Mouse (Mus musculus) hindbrain, embryonic 11.5 days (tissue): ENCODE data around the gene Gm34653. TPM values are rescaled to one million over a fixed set of nuclear protein-coding genes. Genes with fewer than 3 reads are reported as not detected.
"Not testable (repeated sequence)": the region's sequence is repeated elsewhere in the genome, so short reads cannot be mapped to it uniquely, and the experiment has no call there.

Experiments
- ATAC-seq: fragments of 200-750 bp; cut with Nextera tagmentation; 2 replicates; pipeline ENCODE4 v1.8.0; 2017; ENCODE audit warnings: mild to moderate bottlenecking, moderate TSS enrichment, moderate library complexity; ENCODE audit not compliant: low FRiP score
- DNase-seq: peaks from one replicate; pipeline ENCODE4 v3.0.0-alpha.2; 2015; ENCODE audit warnings: low spot score
- H3K27ac ChIP-seq: fragments of 300-500 bp; sonication (generic); 2 replicates; pipeline ENCODE4 v1.5.1; 2014; ENCODE audit warnings: mild to moderate bottlenecking, low read depth, low read length
- H3K27me3 ChIP-seq: fragments of 300-500 bp; sonication (generic); 2 replicates; pipeline ENCODE4 v1.6.1; 2014; ENCODE audit warnings: mild to moderate bottlenecking, low read length, moderate library complexity, mixed read lengths; ENCODE audit not compliant: control insufficient read depth, insufficient read depth
- H3K36me3 ChIP-seq: fragments of 300-500 bp; sonication (generic); 2 replicates; pipeline ENCODE4 v1.6.1; 2014; ENCODE audit warnings: mild to moderate bottlenecking, low read length, moderate library complexity, mixed read lengths; ENCODE audit not compliant: control insufficient read depth, insufficient read depth
- H3K4me1 ChIP-seq: fragments of 300-500 bp; sonication (generic); replicated peaks from 2 replicates; pipeline ENCODE4 v1.6.1; 2014; ENCODE audit warnings: low read length, mixed read lengths; ENCODE audit not compliant: control insufficient read depth, insufficient read depth
- H3K4me2 ChIP-seq: fragments of 300-500 bp; sonication (generic); replicated peaks from 2 replicates; pipeline ENCODE4 v1.6.1; 2014; ENCODE audit warnings: mild to moderate bottlenecking, low read depth, low read length
- H3K4me3 ChIP-seq: fragments of 300-500 bp; sonication (generic); 2 replicates; pipeline ENCODE4 v1.5.1; 2014; ENCODE audit warnings: low read depth, low read length
- H3K9ac ChIP-seq: fragments of 300-500 bp; sonication (generic); 2 replicates; pipeline ENCODE4 v1.6.1; 2014; ENCODE audit warnings: low read depth, low read length
- H3K9me3 ChIP-seq: fragments of 300-500 bp; sonication (generic); 2 replicates; pipeline ENCODE4 v1.6.1; 2016; ENCODE audit warnings: low read length; ENCODE audit not compliant: control insufficient read depth
- WGBS: fragments of 180-500 bp; shearing (Covaris S2); extraction: QIAGEN DNeasy Blood & Tissue Kit; methylation state at CpG from one replicate; pipeline ENCODE4 v1.1.7; 2014; 5-methylcytosine and 5-hydroxymethylcytosine counted together
- polyA plus RNA-seq: library from polyadenylated mRNA; unstranded; fragments of >200 nt; fragmentation: Nextera tagmentation; extraction: Ambion mirVana; gene quantifications from 2 replicates; pipeline ENCODE4 v1.2.1, GENCODE M21; 2014

The Gm34653 gene
- polyA plus RNA-seq, 1 experiment from 2014 or later, result not detected

- WGBS, result 82% methylated on average over 7 of the region's 7 CpGs
- no peaks in the 10 kb centered on the region for H3K4me1 ChIP-seq
- no peak overlapping the region for H3K9ac ChIP-seq
- H3K4me3 ChIP-seq, result no peak overlapping the region; the same call in 1 of the 2 replicates
- DNase-seq (no peak), ATAC-seq (no peak)
- no peaks in the 10 kb centered on the region for H3K27me3 ChIP-seq
- H3K4me2 ChIP-seq, result no peak overlapping the region
- no peak overlapping the region for H3K27ac ChIP-seq
- H3K9me3 ChIP-seq, result no peaks in the 10 kb centered on the region
- H3K36me3 ChIP-seq, result no peaks in the 10 kb centered on the region
Measured at GRCm38 (mm10) chr2:34800371-34800770, 32.4 kb upstream of the Gm34653 start.

- peak overlapping the region; percentile 79 for H3K9ac ChIP-seq
- DNase-seq (peak; percentile 99), ATAC-seq (peak; percentile 96)
- WGBS, result 4% methylated on average over 39 of the region's 39 CpGs
- no peaks in the 10 kb centered on the region for H3K27me3 ChIP-seq
- H3K27ac ChIP-seq, result peak overlapping the region; percentile 77
- no peaks in the 10 kb centered on the region for H3K9me3 ChIP-seq
- H3K4me1 ChIP-seq, result no peaks in the 10 kb centered on the region
- H3K4me2 ChIP-seq, result no peak overlapping the region
- peak overlapping the region; percentile 65 for H3K4me3 ChIP-seq
- H3K36me3 ChIP-seq, result no peaks in the 10 kb centered on the region
Measured at GRCm38 (mm10) chr2:34801516-34802482, 31.0 kb upstream of the Gm34653 start.

GRCm38 (mm10) chr2:34802565-34803245 is 30.1 kb upstream of the Gm34653 start:
- peak overlapping the region; percentile 77 for H3K27ac ChIP-seq
- ATAC-seq (peak; percentile 73), DNase-seq (peak; percentile 34)
- peak overlapping the region; percentile 79 for H3K9ac ChIP-seq
- WGBS, result under 1% methylated on average over 17 of the region's 32 CpGs
- not testable (repeated sequence) for H3K27me3 ChIP-seq, H3K36me3 ChIP-seq, H3K9me3 ChIP-seq, H3K4me1 ChIP-seq
- H3K4me2 ChIP-seq, result peak overlapping the region; percentile 72
- peak overlapping the region; percentile 65 for H3K4me3 ChIP-seq

GRCm38 (mm10) chr2:34803746-34804145 is 29.1 kb upstream of the Gm34653 start:
- H3K27me3 ChIP-seq, result no peaks in the 10 kb centered on the region
- no peak for ATAC-seq
- H3K9ac ChIP-seq, result no peak overlapping the region
- H3K4me3 ChIP-seq, result no peak overlapping the region
- no peaks in the 10 kb centered on the region for H3K4me1 ChIP-seq
- peak overlapping the region; percentile 23; the same call in 1 of the 2 replicates for H3K4me2 ChIP-seq
- no peaks in the 10 kb centered on the region for H3K36me3 ChIP-seq
- no peak for DNase-seq
- WGBS, result 77% methylated on average over 3 of the region's 3 CpGs
- no peak overlapping the region for H3K27ac ChIP-seq
- no peaks in the 10 kb centered on the region for H3K9me3 ChIP-seq

- 90% methylated on average over 2 of the region's 2 CpGs for WGBS
- Histone ChIP-seq H3K9me3 (no peaks in the 10 kb centered on the region), H3K4me1 (no peaks in the 10 kb centered on the region), H3K36me3 (no peaks in the 10 kb centered on the region), H3K27me3 (no peaks in the 10 kb centered on the region), H3K9ac (no peak overlapping the region), H3K27ac (no peak overlapping the region), H3K4me2 (no peak overlapping the region), H3K4me3 (no peak overlapping the region)
- DNase-seq (no peak), ATAC-seq (no peak)
Measured at GRCm38 (mm10) chr2:34804172-34804571, 28.6 kb upstream of the Gm34653 start.

- ATAC-seq, result no peak
- 97% methylated on average over 1 of the region's 1 CpGs for WGBS
Measured at GRCm38 (mm10) chr2:34804815-34805214, 28.0 kb upstream of the Gm34653 start.

GRCm38 (mm10) chr2:34805364-34805950 is 27.4 kb upstream of the Gm34653 start:
- Histone ChIP-seq H3K4me1 (no peaks in the 10 kb centered on the region), H3K36me3 (no peaks in the 10 kb centered on the region), H3K9ac (no peak overlapping the region), H3K9me3 (no peaks in the 10 kb centered on the region), H3K4me2 (no peak overlapping the region), H3K27me3 (no peaks in the 10 kb centered on the region), H3K4me3 (no peak overlapping the region), H3K27ac (no peak overlapping the region)
- WGBS, result 94% methylated on average over 10 of the region's 10 CpGs
- DNase-seq (no peak), ATAC-seq (no peak)

More at GRCm38 (mm10) chr2:34804815-34805214, 28.0 kb upstream of the Gm34653 start:
- H3K4me3 ChIP-seq, result no peak overlapping the region
- H3K36me3 ChIP-seq, result no peaks in the 10 kb centered on the region
- H3K27me3 ChIP-seq, result no peaks in the 10 kb centered on the region
- H3K27ac ChIP-seq, result no peak overlapping the region
- no peak overlapping the region for H3K9ac ChIP-seq
- H3K4me2 ChIP-seq, result no peak overlapping the region
- DNase-seq, result no peak
- no peaks in the 10 kb centered on the region for H3K4me1 ChIP-seq
- no peaks in the 10 kb centered on the region for H3K9me3 ChIP-seq

- no peak overlapping the region for H3K4me2 ChIP-seq
- WGBS, result 90% methylated on average over 2 of the region's 2 CpGs
- DNase-seq (no peak), ATAC-seq (no peak)
- H3K27ac ChIP-seq, result no peak overlapping the region
- H3K27me3 ChIP-seq, result no peaks in the 10 kb centered on the region
- H3K4me3 ChIP-seq, result no peak overlapping the region
- H3K9ac ChIP-seq, result no peak overlapping the region
- no peaks in the 10 kb centered on the region for H3K4me1 ChIP-seq
- H3K36me3 ChIP-seq, result peaks cover 5% of the 10 kb centered on the region
- no peaks in the 10 kb centered on the region for H3K9me3 ChIP-seq
Measured at GRCm38 (mm10) chr2:34808057-34808456, 24.8 kb upstream of the Gm34653 start.
